Mouse (Mus musculus): ENCODE data around the gene Strada. TPM values are rescaled to one million over a fixed set of nuclear protein-coding genes. Genes with fewer than 3 reads are reported as not detected.

Gene Strada
- polyA plus RNA-seq, 1 experiment = 2.6 TPM

DNA sequence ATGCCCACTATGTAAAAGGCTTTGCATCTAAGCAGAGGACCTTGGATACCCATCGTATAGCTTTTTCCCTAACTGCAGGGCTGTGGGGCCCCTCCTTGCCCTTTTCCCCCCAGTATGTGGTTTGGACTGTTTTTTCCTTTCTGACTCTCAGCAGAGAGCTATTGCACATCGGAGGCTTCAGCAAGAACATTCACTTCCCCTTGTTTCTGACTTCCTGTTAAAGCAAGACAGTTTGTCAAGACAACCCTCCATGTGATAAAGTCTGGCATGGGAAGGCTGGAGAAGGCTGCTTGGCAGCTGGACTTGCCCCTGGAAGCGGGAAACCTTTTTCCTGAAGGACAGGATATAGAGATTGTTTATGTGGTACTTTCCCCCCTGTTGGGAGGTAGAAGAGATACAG, 79.2 kb downstream of the Strada start:
- TF ChIP-seq GATA1 (IDR thresholded peaks at IDR 0.05; ENCODE audit: low read length) = no peak
- no peak for TF ChIP-seq TAL1 (IDR thresholded peaks at IDR 0.05; ENCODE audit: low read length)
- peaks cover 6% of the 10 kb centered on the region for H3K36me3 ChIP-seq (ENCODE audit: control insufficient read depth)
- H3K4me3 ChIP-seq (replicated peaks) = no peak overlapping the region
- H3K27me3 ChIP-seq (ENCODE audit: control insufficient read depth) = no peaks in the 10 kb centered on the region
- no peaks in the 10 kb centered on the region for H3K9me3 ChIP-seq (ENCODE audit: control insufficient read depth, low read length)
- H3K4me1 ChIP-seq (ENCODE audit: control insufficient read depth) = no peaks in the 10 kb centered on the region

DNA sequence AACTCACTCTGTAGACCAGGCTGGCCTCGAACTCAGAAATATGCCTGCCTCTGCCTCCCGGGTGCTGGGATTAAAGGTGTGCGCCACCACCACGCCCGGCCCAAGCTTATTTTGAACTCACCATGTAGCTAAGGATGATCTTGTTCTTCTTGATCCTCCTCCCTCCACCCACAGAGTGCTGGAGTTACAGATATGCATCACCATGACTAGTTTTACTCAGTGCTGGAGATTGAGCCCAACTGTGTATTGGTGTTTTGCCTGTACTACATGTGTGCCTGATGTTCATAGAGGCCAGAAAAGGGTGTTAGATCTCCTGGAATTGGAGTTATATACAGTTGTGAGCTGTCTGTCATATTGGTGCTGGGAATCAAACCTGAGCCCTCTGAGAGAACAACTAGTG, 79.7 kb downstream of the Strada start:
- Histone ChIP-seq H3K36me3 (ENCODE audit: control insufficient read depth) (peaks cover 6% of the 10 kb centered on the region), H3K4me1 (ENCODE audit: control insufficient read depth) (no peaks in the 10 kb centered on the region), H3K9me3 (ENCODE audit: control insufficient read depth, low read length) (no peaks in the 10 kb centered on the region), H3K27me3 (ENCODE audit: control insufficient read depth) (no peaks in the 10 kb centered on the region), H3K4me3 (replicated peaks) (no peak overlapping the region)
- TF ChIP-seq GATA1 (IDR thresholded peaks at IDR 0.05; ENCODE audit: low read length) (no peak), TAL1 (IDR thresholded peaks at IDR 0.05; ENCODE audit: low read length) (no peak)

Other genes with a start within 250 kb of the Strada start
- 0.02 and 0.07 TPM in 2 replicates for gene Cyb561, start 248.8 kb downstream of the Strada start, polyA plus RNA-seq (2012)
- gene Ace, start 234.2 kb downstream of the Strada start, polyA plus RNA-seq (2012) = not detected in 2 replicates
- gene Ace3, start 207.5 kb downstream of the Strada start, polyA plus RNA-seq (2012) = not detected in 2 replicates
- gene Kcnh6, start 194.0 kb downstream of the Strada start, polyA plus RNA-seq (2012) = not detected in 2 replicates
- gene Dcaf7, start 165.3 kb downstream of the Strada start, polyA plus RNA-seq (2012) = 0.91 and 0.92 TPM in 2 replicates
- gene Taco1, start 136.1 kb downstream of the Strada start, polyA plus RNA-seq (2012) = 0.49 and 0.57 TPM in 2 replicates
- gene Map3k3, start 117.6 kb downstream of the Strada start, polyA plus RNA-seq (2012) = 0.05 and 0.07 TPM in 2 replicates
- not detected in 2 replicates for gene Gm10840, start 41.3 kb downstream of the Strada start, polyA plus RNA-seq (2012)
- 0.93 and 0.94 TPM in 2 replicates for gene Limd2, start 41.3 kb downstream of the Strada start, polyA plus RNA-seq (2012)
- gene Ccdc47, start 14.2 kb upstream of the Strada start, polyA plus RNA-seq (2012) = 0.17 and 0.20 TPM in 2 replicates
- gene Ddx42, start 14.8 kb upstream of the Strada start, polyA plus RNA-seq (2012) = 1.4 and 1.5 TPM in 2 replicates
- gene Ftsj3, start 53.9 kb upstream of the Strada start, polyA plus RNA-seq (2012) = 0.49 and 0.56 TPM in 2 replicates
- gene Psmc5, start 54.0 kb upstream of the Strada start, polyA plus RNA-seq (2012) = 3.8 and 5.2 TPM in 2 replicates
- gene Smarcd2, start 70.8 kb upstream of the Strada start, polyA plus RNA-seq (2012) = 6.5 and 7.7 TPM in 2 replicates
- not detected in 2 replicates for gene Tcam1, start 74.5 kb upstream of the Strada start, polyA plus RNA-seq (2012)
- not detected in 2 replicates for gene Gh, start 99.7 kb upstream of the Strada start, polyA plus RNA-seq (2012)
- 0.03 and 0.08 TPM in 2 replicates for gene Cd79b, start 112.6 kb upstream of the Strada start, polyA plus RNA-seq (2012)
- not detected in 2 replicates for gene Scn4a, start 151.1 kb upstream of the Strada start, polyA plus RNA-seq (2012)
- not detected in 2 replicates for gene Prr29, start 163.3 kb upstream of the Strada start, polyA plus RNA-seq (2012)
- 0.03 and 0.14 TPM in 2 replicates for gene Icam2, start 185.9 kb upstream of the Strada start, polyA plus RNA-seq (2012)

All from erythroblast, embryonic 14.5 days (primary cell).